Mouse (Mus musculus): ENCODE measurements at regions not wholly inside any gene's neighbourhood (a gene's known extent, or its start where the extent isn't known, plus 50 kb on each side); places are given as distances from the start of the nearest gene placed in this dataset.

GRCm38 (mm10) chr1:76897431-76897830 is 617.5 kb downstream of the Epha4 start:
- TF ChIP-seq CHD2 (IDR thresholded peaks at IDR 0.05; ENCODE audit: low read depth, low read length) (no peak), MAFK (IDR thresholded peaks at IDR 0.05; ENCODE audit: insufficient read depth, low read depth, low read length) (no peak)

Measured in ES-E14 (cell line).